Mouse (Mus musculus) gonadal fat pad, adult 2 months (tissue): ENCODE results near the gene Rab11fip4. TPM values are rescaled to one million over a fixed set of nuclear protein-coding genes. Genes with fewer than 3 reads are reported as not detected.

ENCODE experiments used
- DNase-seq: peaks from one replicate; pipeline ENCODE4 v3.0.0-alpha.2; 2012; ENCODE audit warnings: low read depth
- polyA plus RNA-seq: library from polyadenylated mRNA; depleted of rRNA; stranded (reverse); fragments of >200 nt; gene quantifications from 2 replicates; pipeline ENCODE4 v1.2.3, GENCODE M21; 2012; rRNA removed

Rab11fip4 gene
- polyA plus RNA-seq, 1 experiment: 69.4 TPM

- DNase-seq: no peak
These were observed 145.4 kb downstream of the Rab11fip4 start for GRCm38 (mm10) chr11:79736232-79737006.

DNA sequence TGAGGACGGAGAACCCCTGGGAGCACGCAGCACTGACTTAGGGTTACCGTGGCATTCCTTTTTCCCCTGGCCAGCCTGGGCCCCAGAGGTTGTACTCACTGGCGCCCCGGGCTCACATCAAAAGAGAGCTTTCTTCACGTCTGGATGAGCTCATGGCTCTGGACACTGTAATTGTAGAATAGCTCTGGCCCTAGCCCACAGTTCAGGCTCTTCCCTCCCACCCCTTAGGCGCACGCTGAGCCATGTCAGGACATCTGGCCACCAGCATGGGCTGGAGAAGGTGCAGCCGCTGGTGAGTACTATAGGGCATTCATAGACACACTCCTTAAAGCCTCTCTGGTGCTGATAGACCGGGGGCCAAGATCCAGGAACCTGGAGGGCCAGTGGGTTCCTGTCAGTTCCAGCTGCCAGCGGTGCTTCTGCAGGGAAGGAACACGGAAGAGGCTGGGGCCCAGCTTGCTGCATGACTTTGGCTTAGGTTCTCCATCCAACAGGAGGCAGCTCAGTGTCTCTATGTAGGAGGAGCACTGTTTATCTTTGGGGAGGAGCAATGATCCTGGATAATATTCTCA lies 146.2 kb downstream of the Rab11fip4 start:
- no peak for DNase-seq

GRCm38 (mm10) chr11:79737865-79738502 lies 147.0 kb downstream of the Rab11fip4 start:
- no peak for DNase-seq

DNA sequence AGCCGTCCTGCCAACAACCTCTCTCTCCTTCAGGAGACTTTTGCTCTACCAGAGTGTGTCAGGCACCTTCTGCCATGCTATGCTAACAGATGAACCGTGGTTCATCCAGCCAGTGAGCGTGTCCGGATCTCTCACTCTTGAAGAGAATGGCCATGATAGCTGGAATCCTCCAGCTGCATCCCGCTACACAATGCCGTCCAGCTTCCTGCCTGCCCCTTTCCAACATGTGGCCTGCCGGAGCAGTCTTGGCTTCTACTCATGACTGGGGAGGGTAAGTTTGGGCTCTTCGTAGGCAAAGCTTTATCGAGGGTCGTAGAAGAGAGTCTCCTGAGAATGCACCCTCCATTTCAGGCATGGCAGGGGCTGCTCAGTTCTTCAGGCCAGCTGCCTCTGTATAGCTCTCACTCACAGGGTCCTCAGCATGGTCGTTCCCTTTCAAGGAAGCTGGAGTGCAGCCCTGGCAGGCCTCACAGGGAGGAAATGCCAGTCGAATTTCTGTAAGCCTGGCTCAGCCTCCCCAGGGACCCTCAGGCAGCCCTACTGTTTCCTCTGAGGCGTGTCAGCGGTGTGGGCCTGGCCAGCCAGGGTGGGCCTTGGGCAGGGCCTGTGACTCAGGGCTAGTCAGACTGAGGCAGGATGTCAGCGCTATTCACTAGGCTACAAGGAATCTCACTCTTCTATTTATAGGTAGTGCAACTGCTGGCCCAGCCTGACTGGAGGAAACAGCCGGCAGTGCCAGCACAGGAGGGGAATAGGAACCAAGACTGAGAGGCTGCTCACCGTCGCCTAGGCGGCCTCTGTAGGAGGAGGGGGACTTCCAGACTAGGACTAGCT lies 147.9 kb downstream of the Rab11fip4 start:
- no peak for DNase-seq

- no peak for DNase-seq
These were observed 149.9 kb downstream of the Rab11fip4 start for GRCm38 (mm10) chr11:79740740-79741512.

DNA sequence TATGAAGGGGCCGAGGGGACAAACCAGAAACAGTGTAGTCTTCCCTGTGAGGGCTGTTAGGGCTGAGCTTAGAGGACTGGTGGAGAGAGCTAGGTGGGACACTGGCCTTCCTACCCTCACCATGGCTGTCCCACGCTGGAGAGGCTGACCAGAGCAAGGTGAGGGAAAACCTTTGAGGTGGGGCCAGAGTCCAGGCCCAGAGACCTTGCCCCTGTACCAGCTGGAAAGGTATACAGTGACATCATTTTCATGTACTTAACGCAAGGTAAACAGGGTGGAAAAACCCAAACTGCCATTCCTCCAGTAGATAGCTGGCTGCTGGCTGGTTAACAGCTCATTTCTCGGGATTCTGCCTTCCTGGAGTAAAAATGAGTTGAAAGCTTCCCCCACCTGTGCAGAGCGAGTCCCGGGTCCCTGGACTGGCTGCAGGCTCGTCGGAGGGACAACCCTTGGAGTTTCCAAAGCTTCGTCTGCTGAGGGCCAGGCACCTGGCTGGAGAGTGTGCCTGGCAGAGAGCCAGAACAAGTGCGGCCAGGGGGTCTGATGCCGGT lies 155.6 kb downstream of the Rab11fip4 start:
- DNase-seq: no peak

Other genes with a start within 250 kb of the Rab11fip4 start
- gene Omg, start 87.1 kb upstream of the Rab11fip4 start, polyA plus RNA-seq: not detected in 2 replicates
- gene Evi2b, start 67.5 kb upstream of the Rab11fip4 start, polyA plus RNA-seq: 4.9 and 6.3 TPM in 2 replicates
- 0.32 and 0.34 TPM in 2 replicates for gene Evi2, start 60.6 kb upstream of the Rab11fip4 start, polyA plus RNA-seq
- gene Evi2a, start 60.6 kb upstream of the Rab11fip4 start, polyA plus RNA-seq: 8.1 and 10.2 TPM in 2 replicates